Mouse (Mus musculus) myocyte (in vitro differentiated cells): Measurements from ENCODE around the gene Ppm1n.

Source experiments
- CEBPB ChIP-seq: IDR thresholded peaks from 2 replicates; pipeline ENCODE4 v1.6.1; 2011; ENCODE audit warnings: mild to moderate bottlenecking, moderate library complexity; ENCODE audit not compliant: poor library complexity, insufficient read depth, severe bottlenecking
- E2F4 ChIP-seq: IDR thresholded peaks from one replicate; pipeline ENCODE4 v1.6.1; 2011; ENCODE audit warnings: mild to moderate bottlenecking, control low read depth, moderate library complexity; ENCODE audit not compliant: insufficient read depth
- MAX ChIP-seq: IDR thresholded peaks from one replicate; pipeline ENCODE4 v1.6.1; 2011; ENCODE audit warnings: low read depth, mild to moderate bottlenecking, control low read depth
- MYOD1 ChIP-seq, 3 experiments: IDR thresholded peaks; one replicate each; pipeline ENCODE4 v1.6.1; 2011; ENCODE audit warnings: control low read depth in 2 of 3, low read depth in 2 of 3, mild to moderate bottlenecking in 2 of 3, moderate library complexity in 1 of 3; ENCODE audit not compliant: insufficient read length in 2 of 3, control insufficient read depth in 1 of 3
- MYOG ChIP-seq, 3 experiments: IDR thresholded peaks; one replicate each; pipeline ENCODE4 v1.6.1; 2011; ENCODE audit warnings: control low read depth in 2 of 3, low read depth in 2 of 3, mild to moderate bottlenecking in 2 of 3; ENCODE audit not compliant: insufficient read length in 2 of 3, control insufficient read depth in 1 of 3, insufficient read depth in 1 of 3
- POLR2A ChIP-seq: IDR thresholded peaks from one replicate; pipeline ENCODE4 v1.6.1; 2011; ENCODE audit warnings: low read depth, mild to moderate bottlenecking, control low read depth, moderate library complexity; ENCODE audit not compliant: insufficient read length
- POLR2AphosphoS2 ChIP-seq: IDR thresholded peaks from one replicate; pipeline ENCODE4 v1.6.1; 2011; ENCODE audit warnings: low read depth, control low read depth; ENCODE audit not compliant: insufficient read length
- REST ChIP-seq: IDR thresholded peaks from one replicate; pipeline ENCODE4 v1.6.1; 2011; ENCODE audit warnings: mild to moderate bottlenecking, control low read depth, moderate library complexity; ENCODE audit not compliant: insufficient read depth, insufficient read length
- TCF12 ChIP-seq: IDR thresholded peaks from one replicate; pipeline ENCODE4 v1.6.1; 2011; ENCODE audit warnings: mild to moderate bottlenecking, control low read depth; ENCODE audit not compliant: poor library complexity, insufficient read depth, severe bottlenecking
- TCF3 ChIP-seq: IDR thresholded peaks from one replicate; pipeline ENCODE4 v1.6.1; 2011; ENCODE audit warnings: low read depth, control low read depth; ENCODE audit not compliant: insufficient read length
- USF1 ChIP-seq: IDR thresholded peaks from one replicate; pipeline ENCODE4 v1.6.1; 2011; ENCODE audit warnings: low read depth, mild to moderate bottlenecking, control low read depth, moderate library complexity

- TF ChIP-seq E2F4 (no peak), POLR2A (no peak), POLR2AphosphoS2 (no peak), MAX (no peak), CEBPB (no peak), TCF12 (no peak), MYOD1 (IDR thresholded peaks at IDR 0.05; ENCODE audit: control insufficient read depth in 1 of 3, insufficient read length in 2 of 3, low read depth in 2 of 3) (no peak), USF1 (no peak), REST (no peak), TCF3 (no peak), MYOG (IDR thresholded peaks at IDR 0.05; ENCODE audit: control insufficient read depth in 1 of 3, insufficient read depth in 1 of 3, insufficient read length in 2 of 3, low read depth in 2 of 3) (peak in 1 of 3 experiments; percentile 22)
These were observed 52.8 kb downstream of the Ppm1n start for GRCm38 (mm10) chr7:19226817-19227797.
